Mouse (Mus musculus): ENCODE measurements around the gene Ebpl.

DNA sequence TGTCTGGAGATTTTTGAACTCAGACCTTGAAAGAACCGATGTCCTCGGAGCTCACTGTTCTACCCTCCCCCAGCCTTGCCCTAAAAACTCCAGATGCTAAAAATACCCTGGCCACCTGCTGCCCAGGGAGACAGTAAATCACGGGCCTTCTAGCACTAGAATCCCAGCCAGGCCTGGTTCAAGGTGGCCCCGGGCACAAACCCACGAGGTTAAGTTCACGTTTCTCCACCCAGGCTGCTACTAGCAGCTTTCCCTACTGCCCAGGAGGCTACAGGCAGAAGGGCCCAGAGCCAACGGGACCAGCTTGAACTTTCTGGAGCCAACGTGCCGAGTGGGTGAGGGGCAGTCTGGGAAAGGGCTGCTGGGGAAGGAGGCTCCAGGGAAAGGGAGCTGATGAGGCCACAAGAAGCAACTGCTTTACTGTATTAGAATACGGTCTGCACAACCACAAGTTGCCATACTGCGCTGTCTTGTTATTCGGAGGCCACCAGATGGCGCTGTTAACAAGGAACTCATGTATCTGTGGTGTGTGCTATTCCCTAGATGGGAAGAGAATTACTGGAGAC lies 29.2 kb downstream of the Ebpl start:
- TF ChIP-seq CTCF (IDR thresholded peaks at IDR 0.05; ENCODE audit: low read depth, low read length) (peak; percentile 69), POLR2A (IDR thresholded peaks at IDR 0.05; ENCODE audit: extremely low read depth, insufficient read depth, low read length) (no peak)

All from liver, adult 2 months (tissue).